Mouse (Mus musculus) megakaryocyte, embryonic 14.5 days (primary cell): ENCODE data around the gene Rho.

Experiments
- FLI1 ChIP-seq: IDR thresholded peaks from 2 replicates; pipeline ENCODE4 v1.6.1; 2012; ENCODE audit warnings: low read length, inconsistent platforms, mixed read lengths
- GATA1 ChIP-seq: IDR thresholded peaks from 3 replicates; pipeline ENCODE4 v1.6.1; 2012; ENCODE audit warnings: mixed read lengths, low read length, inconsistent platforms, borderline replicate concordance

DNA sequence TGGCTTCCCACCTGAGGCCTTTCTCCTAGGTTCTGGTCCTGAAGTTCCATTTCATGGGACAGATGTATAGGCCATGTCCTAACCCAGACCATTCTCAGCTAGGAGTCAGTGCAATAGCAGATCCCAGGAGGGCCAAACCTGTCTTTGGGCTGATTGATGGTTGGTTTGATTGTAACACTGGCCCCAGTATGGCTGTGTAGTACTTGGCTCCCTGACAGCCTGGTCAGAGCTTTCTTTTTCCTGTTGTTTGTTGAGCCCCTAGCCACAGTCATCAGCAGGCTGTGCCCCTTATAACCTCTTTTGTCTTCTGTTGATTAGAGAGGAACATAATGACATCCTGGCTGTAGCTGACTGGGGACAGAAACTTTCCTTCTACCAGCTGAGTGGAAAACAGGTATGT is 47.5 kb upstream of the Rho start:
- no peak for TF ChIP-seq FLI1
- TF ChIP-seq GATA1 = no peak
